Mouse (Mus musculus) embryonic fibroblast, embryonic 13.5 days (primary cell): ENCODE measurements around the gene Habp4.

Experiments used
- CTCF ChIP-seq: IDR thresholded peaks from 2 replicates; pipeline ENCODE4 v1.5.1; 2011; ENCODE audit warnings: mild to moderate bottlenecking, control low read depth, low read length, moderate library complexity, borderline replicate concordance; ENCODE audit not compliant: insufficient read depth
- POLR2A ChIP-seq: IDR thresholded peaks from 2 replicates; pipeline ENCODE4 v1.6.1; 2011; ENCODE audit warnings: low read depth, mild to moderate bottlenecking, control low read depth, low read length, moderate library complexity

DNA sequence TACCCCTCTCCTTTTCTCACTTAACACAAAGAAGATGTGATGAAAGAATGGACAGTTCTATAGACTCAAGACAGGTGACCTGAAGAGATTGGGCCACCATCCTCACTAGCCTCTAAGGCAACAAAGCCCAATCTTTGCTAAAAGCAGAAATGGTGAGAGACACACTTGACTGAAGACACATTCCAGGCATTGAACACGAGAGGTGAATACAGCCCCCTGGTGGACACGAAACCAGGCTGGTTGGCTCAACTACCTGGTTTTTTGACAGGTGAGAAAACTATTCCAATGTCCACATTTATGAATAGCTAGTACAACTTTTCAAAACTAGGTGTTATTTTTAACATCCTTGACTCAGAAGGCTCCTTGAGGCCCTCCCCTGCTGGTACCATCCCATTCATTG lies 43.1 kb downstream of the Habp4 start:
- TF ChIP-seq CTCF (no peak; the same call in 1 of the 2 replicates), POLR2A (no peak)
